Mouse (Mus musculus) midbrain, postnatal 0 days (tissue): ENCODE data around the gene Rasef. TPM values are rescaled to one million over a fixed set of nuclear protein-coding genes. Genes with fewer than 3 reads are reported as not detected.

Experiments
- ATAC-seq: fragments of 200-750 bp; cut with Nextera tagmentation; 2 replicates; pipeline ENCODE4 v1.8.0; 2017; ENCODE audit warnings: moderate number of reproducible peaks, mild to moderate bottlenecking, moderate TSS enrichment, moderate library complexity; ENCODE audit not compliant: low FRiP score
- DNase-seq: peaks from one replicate; pipeline ENCODE4 v3.0.0-alpha.2; 2015; ENCODE audit warnings: low spot score
- H3K27ac ChIP-seq: fragments of 300-500 bp; sonication (generic); 2 replicates; pipeline ENCODE4 v1.5.1; 2014; ENCODE audit warnings: low read depth, mild to moderate bottlenecking, low read length, mixed read lengths
- H3K27me3 ChIP-seq: fragments of 300-500 bp; sonication (generic); 2 replicates; pipeline ENCODE4 v1.6.1; 2014; ENCODE audit warnings: low read length, control low read depth, mixed read lengths; ENCODE audit not compliant: insufficient read depth
- H3K36me3 ChIP-seq: fragments of 300-500 bp; sonication (generic); 2 replicates; pipeline ENCODE4 v1.6.1; 2014; ENCODE audit warnings: low read length, control low read depth, mixed read lengths; ENCODE audit not compliant: insufficient read depth
- H3K4me1 ChIP-seq: fragments of 300-500 bp; sonication (generic); 2 replicates; pipeline ENCODE4 v1.6.1; 2014; ENCODE audit warnings: mild to moderate bottlenecking, control low read depth, antibody characterized with exemption, low read length, mixed read lengths; ENCODE audit not compliant: insufficient read depth
- H3K4me2 ChIP-seq: fragments of 300-500 bp; sonication (generic); 2 replicates; pipeline ENCODE4 v1.6.1; 2014; ENCODE audit warnings: low read depth, mild to moderate bottlenecking, low read length, mixed read lengths; ENCODE audit not compliant: poor library complexity, severe bottlenecking
- H3K4me3 ChIP-seq: fragments of 300-500 bp; sonication (generic); 2 replicates; pipeline ENCODE4 v1.5.1; 2014; ENCODE audit warnings: low read depth, mild to moderate bottlenecking, low read length, moderate library complexity
- H3K9ac ChIP-seq: fragments of 300-500 bp; sonication (generic); replicated peaks from 2 replicates; pipeline ENCODE4 v1.6.1; 2014; ENCODE audit warnings: mild to moderate bottlenecking, low read length, moderate library complexity, mixed read lengths; ENCODE audit not compliant: poor library complexity, severe bottlenecking
- H3K9me3 ChIP-seq: fragments of 300-500 bp; sonication (generic); 2 replicates; pipeline ENCODE4 v1.6.1; 2016; ENCODE audit warnings: low read length, control low read depth
- CTCF ChIP-seq: IDR thresholded peaks from 2 replicates; pipeline ENCODE4 v1.5.1; 2016; ENCODE audit warnings: antibody characterized with exemption, mild to moderate bottlenecking
- WGBS: fragments of 180-500 bp; shearing (Covaris S2); extraction: QIAGEN DNeasy Blood & Tissue Kit; methylation state at CpG from one replicate; pipeline ENCODE4 v1.1.7; 2014; 5-methylcytosine and 5-hydroxymethylcytosine counted together
- polyA plus RNA-seq: library from polyadenylated mRNA; unstranded; fragments of >200 nt; fragmentation: Nextera tagmentation; extraction: Ambion mirVana; gene quantifications from 2 replicates; pipeline ENCODE4 v1.2.1, GENCODE M21; 2015
- total RNA-seq: library from RNA; depleted of rRNA; stranded (reverse); fragments of >200 nt; gene quantifications from 2 replicates; pipeline ENCODE4 v1.2.3, GENCODE M21; 2014; rRNA removed

The Rasef gene
- 0.16 and 0.90 TPM in 2 replicates for total RNA-seq
- 0.43 and 0.65 TPM in 2 replicates for polyA plus RNA-seq

- H3K4me2 ChIP-seq, result peak within 1 kb of the TSS; percentile 98
- no peaks in the 10 kb centered on the region for H3K9me3 ChIP-seq
- no peaks in the 10 kb centered on the region for H3K4me1 ChIP-seq
- peak within 1 kb of the TSS; percentile 59 for H3K4me3 ChIP-seq
- WGBS, result 5% methylated on average over 78 of the region's 87 CpGs
- H3K9ac ChIP-seq, result peak within 1 kb of the TSS; percentile 70
- ATAC-seq (peak; percentile 90), DNase-seq (peak; percentile 19)
- no peaks in the 10 kb centered on the region for H3K36me3 ChIP-seq
- no peaks in the 10 kb centered on the region for H3K27me3 ChIP-seq
- no peak within 1 kb of the TSS for H3K27ac ChIP-seq
- no peak for TF ChIP-seq CTCF
Observed at GRCm38 (mm10) chr4:73790260-73791185, at the start of gene Rasef. Gene Rasef, minus strand, starts transcription at chr4:73790994.

DNA sequence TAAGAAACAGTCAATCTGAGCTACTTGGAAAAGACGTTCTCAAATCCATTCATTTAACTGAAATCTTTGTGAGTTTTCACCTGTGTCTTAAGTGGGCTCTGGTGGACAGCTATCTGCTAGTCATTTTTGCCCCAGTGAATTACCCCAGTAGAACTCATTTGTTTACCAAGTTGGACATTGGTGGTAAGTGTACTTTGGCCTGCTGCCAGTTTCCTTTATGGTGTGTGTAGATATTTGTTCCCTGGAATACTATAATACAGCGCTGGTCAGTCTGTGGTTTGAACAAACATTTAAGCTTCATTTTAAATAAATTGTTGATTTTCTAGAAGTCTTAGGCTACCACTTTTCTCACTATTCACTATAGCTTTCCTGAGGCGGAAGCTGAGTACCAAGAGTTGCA lies 35.8 kb upstream of the Rasef start:
- DNase-seq, result no peak
- no peak overlapping the region for H3K27ac ChIP-seq
- no peak overlapping the region for H3K4me2 ChIP-seq
- H3K27me3 ChIP-seq, result no peaks in the 10 kb centered on the region
- no peaks in the 10 kb centered on the region for H3K9me3 ChIP-seq
- H3K36me3 ChIP-seq, result no peaks in the 10 kb centered on the region
- H3K9ac ChIP-seq, result no peak overlapping the region
- no peak overlapping the region for H3K4me3 ChIP-seq
- ATAC-seq, result no peak
- no peak for TF ChIP-seq CTCF
- 87% methylated on average over 3 of the region's 3 CpGs for WGBS
- H3K4me1 ChIP-seq, result no peaks in the 10 kb centered on the region

- WGBS, result 41% methylated on average over 3 of the region's 3 CpGs
- H3K27me3 ChIP-seq, result no peaks in the 10 kb centered on the region
- ATAC-seq, result peak; percentile 20; the same call in 1 of the 2 replicates
Observed at GRCm38 (mm10) chr4:73791186-73791540, 369 bp upstream of the Rasef start.

DNA sequence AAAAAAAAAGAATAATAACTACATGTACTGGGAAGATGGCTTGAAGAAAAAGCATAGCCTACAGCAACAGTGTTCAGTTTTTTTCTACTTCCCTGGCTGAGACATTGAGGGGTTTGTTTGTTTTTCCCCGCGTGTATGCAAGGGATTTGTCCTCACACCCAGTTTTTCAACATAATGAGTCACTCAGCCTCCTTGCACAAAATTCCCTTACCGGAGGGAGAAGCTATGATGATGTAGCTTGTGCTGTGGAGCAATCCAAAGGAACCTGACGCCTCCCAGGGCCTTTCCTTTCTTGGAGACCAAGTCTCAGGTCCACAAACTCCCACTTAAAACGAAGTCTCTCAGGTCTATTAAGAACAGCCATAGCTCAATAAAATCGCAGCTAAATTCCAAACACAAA lies 1.3 kb downstream of the Rasef start:
- WGBS, result 66% methylated on average over 6 of the region's 6 CpGs
- no peak for TF ChIP-seq CTCF
- Histone ChIP-seq H3K9ac (no peak overlapping the region), H3K4me3 (no peak overlapping the region), H3K4me1 (no peaks in the 10 kb centered on the region), H3K36me3 (no peaks in the 10 kb centered on the region), H3K27me3 (no peaks in the 10 kb centered on the region), H3K9me3 (no peaks in the 10 kb centered on the region), H3K4me2 (no peak overlapping the region), H3K27ac (no peak overlapping the region)
- DNase-seq (no peak), ATAC-seq (no peak)

More at GRCm38 (mm10) chr4:73791186-73791540, 369 bp upstream of the Rasef start:
- TF ChIP-seq CTCF, result no peak
- Histone ChIP-seq H3K9me3 (no peaks in the 10 kb centered on the region), H3K4me2 (peak overlapping the region; percentile 98), H3K4me3 (peak overlapping the region; percentile 59), H3K9ac (peak overlapping the region; percentile 70), H3K36me3 (no peaks in the 10 kb centered on the region), H3K27ac (no peak overlapping the region), H3K4me1 (no peaks in the 10 kb centered on the region)
- no peak for DNase-seq

- H3K4me3 ChIP-seq, result no peak overlapping the region
- no peak for ATAC-seq
- H3K27me3 ChIP-seq, result no peaks in the 10 kb centered on the region
- H3K4me1 ChIP-seq, result no peaks in the 10 kb centered on the region
- no peak for TF ChIP-seq CTCF
- no peaks in the 10 kb centered on the region for H3K36me3 ChIP-seq
- no peak overlapping the region for H3K4me2 ChIP-seq
- WGBS, result 88% methylated on average over 7 of the region's 7 CpGs
- no peaks in the 10 kb centered on the region for H3K9me3 ChIP-seq
- H3K9ac ChIP-seq, result no peak overlapping the region
- no peak overlapping the region for H3K27ac ChIP-seq
- DNase-seq, result no peak
Observed at GRCm38 (mm10) chr4:73788076-73788730, 2.6 kb downstream of the Rasef start.

GRCm38 (mm10) chr4:73784147-73784546 lies 6.6 kb downstream of the Rasef start:
- WGBS, result 83% methylated on average over 1 of the region's 1 CpGs
- no peak overlapping the region for H3K4me3 ChIP-seq

More at GRCm38 (mm10) chr4:73784147-73784546, 6.6 kb downstream of the Rasef start:
- ATAC-seq (no peak), DNase-seq (no peak)
- Histone ChIP-seq H3K4me1 (no peaks in the 10 kb centered on the region), H3K9ac (no peak overlapping the region), H3K36me3 (no peaks in the 10 kb centered on the region), H3K4me2 (no peak overlapping the region), H3K27ac (no peak overlapping the region), H3K9me3 (no peaks in the 10 kb centered on the region), H3K27me3 (no peaks in the 10 kb centered on the region)
- no peak for TF ChIP-seq CTCF
